Mouse (Mus musculus): ENCODE measurements around the gene Knop1.

The Knop1 gene

DNA sequence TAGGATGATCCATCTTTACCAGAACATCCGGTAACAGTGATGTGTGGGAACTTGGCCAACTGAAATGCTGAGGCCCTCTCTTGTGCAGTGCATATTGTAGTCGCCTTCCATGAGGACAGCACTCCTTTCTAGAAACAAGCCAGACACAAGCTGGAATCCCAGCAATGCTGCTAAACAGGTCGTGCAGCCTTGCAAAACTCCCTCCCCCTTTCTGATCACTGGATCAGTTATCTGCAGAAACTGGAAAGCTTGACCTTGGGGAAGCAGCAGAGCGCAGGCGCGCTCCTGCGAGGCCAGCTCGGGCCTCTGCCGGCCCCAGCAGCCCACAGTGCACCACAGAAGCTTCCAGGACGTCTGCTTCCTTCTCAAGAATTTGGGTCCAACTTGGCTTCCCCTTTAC, 7.3 kb downstream of the Knop1 start:
- no peak for DNase-seq (ENCODE audit: low read depth, low spot score)

DNA sequence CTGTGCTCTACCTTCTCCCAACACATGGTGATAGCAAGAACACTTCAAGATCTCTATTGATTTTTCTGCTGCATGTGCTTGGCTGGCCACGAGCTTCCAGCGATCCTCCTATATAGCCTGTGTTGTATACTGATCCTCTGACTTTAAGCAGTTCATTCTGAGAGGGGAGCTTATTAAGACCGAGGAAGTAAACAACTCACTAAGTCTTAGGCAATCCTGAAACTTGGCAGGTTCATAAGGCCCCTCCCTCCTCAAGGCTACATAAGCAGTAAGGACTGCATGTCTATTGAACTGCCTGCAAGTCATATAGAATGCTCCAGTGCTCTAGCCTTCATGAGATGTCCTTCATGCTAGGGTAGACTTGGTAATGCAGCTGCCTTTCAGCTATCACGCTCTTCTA, 9.7 kb downstream of the Knop1 start:
- DNase-seq (ENCODE audit: low read depth, low spot score): no peak

GRCm38 (mm10) chr7:118845141-118845540, 10.9 kb downstream of the Knop1 start:
- no peak for DNase-seq (ENCODE audit: low read depth, low spot score)

- no peak for DNase-seq (ENCODE audit: low read depth, low spot score)
Observed at GRCm38 (mm10) chr7:118842938-118843337, 13.1 kb downstream of the Knop1 start.

- no peak for DNase-seq (ENCODE audit: low read depth, low spot score)
Observed at GRCm38 (mm10) chr7:118841796-118842195, 14.3 kb downstream of the Knop1 start.

DNA sequence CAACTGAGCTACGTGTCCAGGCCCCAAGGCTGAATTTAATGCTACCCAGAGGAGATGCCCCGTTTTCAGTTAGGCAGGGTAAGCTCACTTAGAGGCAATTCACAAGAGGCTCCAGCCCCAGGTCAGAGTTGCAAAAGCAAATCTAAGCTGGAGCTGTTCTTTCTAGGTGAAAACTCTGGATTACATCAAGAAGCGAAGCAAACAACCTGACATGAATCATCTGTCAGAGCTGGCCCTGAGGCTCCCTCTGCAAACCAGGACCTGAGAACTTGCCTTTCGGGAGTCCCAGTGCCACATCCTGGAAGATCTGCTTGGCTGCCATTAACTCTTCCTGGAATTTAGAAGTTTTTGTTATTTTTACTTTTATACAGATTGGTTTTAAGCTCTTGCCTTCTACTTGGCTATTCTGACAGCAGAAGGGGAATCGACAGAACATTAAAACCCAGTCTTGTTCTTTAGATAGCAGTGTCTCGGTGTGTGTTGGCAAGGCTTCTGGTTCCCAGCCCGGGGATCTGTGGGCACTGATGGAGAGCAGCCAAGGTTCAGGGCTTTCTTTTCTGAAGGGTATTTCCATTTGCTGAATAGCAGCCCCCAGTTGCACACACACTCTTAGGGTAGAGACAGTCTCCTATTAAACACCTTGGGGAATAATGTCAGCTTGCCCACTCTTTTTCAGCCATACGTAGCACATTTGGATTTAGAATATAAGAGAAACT, 14.9 kb downstream of the Knop1 start:
- no peak for DNase-seq (ENCODE audit: low read depth, low spot score)

DNA sequence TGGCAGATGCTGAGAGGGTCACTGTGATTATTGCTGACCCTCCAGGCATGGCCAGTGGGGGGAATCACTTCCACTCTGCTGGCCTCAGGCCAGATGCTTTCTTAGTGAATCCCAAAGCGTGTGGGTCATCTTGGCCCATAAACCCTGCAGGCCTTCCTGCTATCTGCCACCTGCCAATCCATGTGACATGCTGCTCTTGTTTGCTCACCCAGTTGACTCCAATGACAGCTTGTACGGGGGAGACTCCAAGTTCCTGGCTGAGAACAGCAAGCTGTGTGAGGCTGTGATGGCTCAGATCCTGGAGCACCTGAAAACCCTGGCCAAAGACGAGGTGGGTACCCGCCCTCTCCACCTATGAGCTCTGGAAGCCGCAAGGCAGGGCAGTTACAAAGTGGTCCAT, 18.2 kb downstream of the Knop1 start:
- DNase-seq (ENCODE audit: low read depth, low spot score): no peak

GRCm38 (mm10) chr7:118827975-118828416, 28.1 kb downstream of the Knop1 start:
- DNase-seq (ENCODE audit: low read depth, low spot score): no peak

DNA sequence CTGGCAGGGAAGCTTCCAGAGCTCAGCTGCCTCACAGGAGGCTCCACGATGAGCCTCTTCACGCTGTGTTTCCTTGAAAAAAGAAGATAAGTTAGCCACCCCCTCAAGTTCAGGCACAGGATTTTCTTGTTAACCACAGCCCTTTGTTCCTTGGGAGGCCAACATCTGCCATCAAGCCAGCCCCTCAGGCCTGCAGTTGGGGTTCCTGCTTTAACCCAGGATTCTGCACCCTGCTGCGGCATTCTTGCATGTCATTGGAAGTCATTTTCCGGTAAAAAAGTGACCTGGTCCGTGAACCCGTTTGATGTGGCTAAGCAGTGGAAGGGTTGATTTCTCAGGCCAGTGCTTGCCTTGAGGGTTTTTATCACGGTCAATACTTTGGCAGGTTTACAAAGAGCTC, 31.6 kb downstream of the Knop1 start:
- no peak for DNase-seq (ENCODE audit: low read depth, low spot score)

DNA sequence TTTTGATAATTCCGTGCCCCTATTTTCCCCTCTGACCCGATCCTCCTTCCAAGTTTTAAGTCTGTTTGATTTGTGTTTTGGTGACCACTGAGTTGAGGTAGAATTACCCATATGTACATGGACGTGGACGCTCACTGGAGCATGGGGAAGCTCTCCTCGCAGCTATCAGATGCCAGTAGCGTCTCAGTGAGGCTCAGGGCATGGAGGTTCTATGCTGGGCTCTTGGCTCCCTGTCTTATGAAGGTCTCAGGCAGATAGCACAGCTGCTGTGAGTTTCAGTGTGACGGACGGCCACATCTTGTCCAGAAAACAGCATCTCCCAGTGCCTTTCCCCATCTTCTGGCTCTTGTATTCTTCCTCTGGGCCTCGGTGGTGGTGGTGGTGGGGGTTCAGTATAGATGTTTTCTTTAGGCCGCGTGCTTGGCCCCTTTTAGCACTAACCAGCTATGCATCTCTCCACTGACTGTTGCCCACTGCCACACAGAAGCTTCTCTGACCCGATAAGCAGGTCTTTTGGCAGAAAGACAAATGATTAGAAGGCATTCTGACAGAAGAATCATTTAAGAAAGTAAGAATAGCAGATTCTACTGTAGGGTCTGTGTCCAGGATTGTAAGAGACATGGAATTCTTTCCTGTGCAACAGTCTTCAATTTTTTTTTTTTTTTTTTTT, 34.0 kb downstream of the Knop1 start:
- no peak for DNase-seq (ENCODE audit: low read depth, low spot score)

GRCm38 (mm10) chr7:118821356-118821755, 34.7 kb downstream of the Knop1 start:
- DNase-seq (ENCODE audit: low read depth, low spot score): no peak

GRCm38 (mm10) chr7:118819666-118820065, 36.4 kb downstream of the Knop1 start:
- DNase-seq (ENCODE audit: low read depth, low spot score): no peak

DNA sequence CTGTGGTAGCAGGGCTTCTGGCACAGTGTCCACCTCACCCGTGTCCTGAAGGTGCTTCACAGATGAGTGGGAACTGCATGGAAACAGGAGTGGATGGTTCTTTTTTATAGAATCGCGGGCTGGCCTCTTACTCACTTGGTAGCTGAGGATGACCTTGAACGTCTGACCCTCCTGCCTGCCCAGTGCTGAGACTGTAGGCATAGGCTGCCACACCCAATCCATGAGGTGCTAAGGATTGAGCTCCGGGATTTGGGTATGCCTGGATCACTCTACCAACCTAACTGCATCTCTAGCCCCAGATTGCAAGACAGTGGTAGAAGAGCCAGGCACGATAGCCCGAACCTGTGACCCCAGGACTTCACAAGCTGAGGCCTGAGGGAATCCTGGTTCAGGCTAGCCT, 38.3 kb downstream of the Knop1 start:
- DNase-seq (ENCODE audit: low read depth, low spot score): no peak

- DNase-seq (ENCODE audit: low read depth, low spot score): no peak
Observed at GRCm38 (mm10) chr7:118816275-118816674, 39.8 kb downstream of the Knop1 start.

- no peak for DNase-seq (ENCODE audit: low read depth, low spot score)
Observed at GRCm38 (mm10) chr7:118813592-118813991, 42.5 kb downstream of the Knop1 start.

- DNase-seq (ENCODE audit: low read depth, low spot score): no peak
Observed at GRCm38 (mm10) chr7:118811407-118812106, 44.5 kb downstream of the Knop1 start.

DNA sequence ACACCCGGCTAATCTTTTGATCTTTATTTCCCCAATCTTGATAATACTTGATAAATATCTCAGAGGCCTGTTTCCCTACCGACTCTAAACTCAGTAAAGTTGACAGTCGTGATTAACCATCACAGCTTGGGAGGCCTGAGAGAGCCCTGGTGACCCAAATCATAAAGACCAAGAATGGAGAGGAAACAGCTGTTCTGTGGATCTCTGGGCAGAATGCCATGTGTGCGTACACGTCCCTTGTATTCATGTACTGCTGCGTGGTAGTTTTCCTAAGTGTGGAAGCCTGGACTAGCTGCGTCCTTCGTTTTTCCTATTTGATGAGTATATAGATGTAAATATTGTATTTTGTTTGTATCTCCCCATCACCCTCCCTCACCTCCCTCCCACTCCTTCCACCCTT, 48.2 kb downstream of the Knop1 start:
- DNase-seq (ENCODE audit: low read depth, low spot score): no peak

DNA sequence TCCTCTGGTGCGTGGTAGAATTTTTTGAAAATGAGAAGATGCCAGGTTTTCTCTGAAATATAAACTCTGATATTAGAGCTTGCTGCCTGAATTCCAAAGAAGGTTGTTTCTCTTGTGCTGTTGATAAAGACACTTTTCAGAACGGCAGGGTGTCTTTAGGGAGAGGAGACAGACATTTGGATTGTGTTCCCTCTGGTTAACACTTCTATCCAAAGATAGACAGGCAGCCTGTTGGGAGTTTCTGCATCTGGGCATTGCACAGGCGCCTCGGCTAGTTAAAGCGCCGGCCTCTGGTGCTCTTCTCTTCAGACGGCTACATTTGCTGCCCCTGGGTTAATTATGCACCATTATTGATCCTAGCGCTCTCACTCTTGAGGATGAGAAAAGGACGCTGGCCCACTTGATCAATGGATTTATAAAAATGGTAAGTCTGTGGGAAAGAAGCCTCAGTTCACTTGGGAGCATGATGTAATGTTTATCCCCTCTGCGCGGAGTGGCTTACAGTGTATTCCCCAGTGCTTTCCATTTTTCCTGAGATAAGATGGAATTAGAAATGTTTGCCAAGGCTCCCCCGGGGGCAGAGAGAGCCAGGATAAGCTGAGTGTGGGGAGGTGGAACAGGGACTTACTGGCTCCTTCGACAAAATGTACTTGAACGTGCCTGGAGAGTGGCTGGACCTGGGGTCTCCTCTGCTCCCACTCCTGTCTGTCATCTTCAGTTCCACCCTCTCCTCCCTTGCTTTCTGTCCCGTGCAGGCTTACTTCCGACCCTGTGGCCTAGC, 49.2 kb downstream of the Knop1 start:
- DNase-seq (ENCODE audit: low read depth, low spot score): no peak

DNA sequence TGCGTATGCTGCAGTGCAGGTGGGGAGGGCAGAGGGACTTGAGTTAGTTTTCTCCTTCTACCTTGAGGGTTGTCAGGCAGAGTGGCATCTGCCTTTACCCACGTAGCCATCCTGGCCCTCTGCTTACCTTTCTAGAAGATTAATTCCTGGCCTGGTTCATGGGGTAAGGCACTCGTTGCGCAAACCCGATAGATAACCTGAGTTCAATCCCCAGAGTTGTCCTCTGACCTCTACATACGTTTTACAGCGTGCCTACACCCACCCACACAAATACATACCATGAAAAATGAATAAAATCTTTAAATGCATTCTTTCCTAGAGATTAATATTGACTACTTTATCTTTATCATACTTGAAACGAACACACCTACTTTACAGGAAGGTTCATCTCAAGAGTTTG, 52.6 kb downstream of the Knop1 start:
- DNase-seq (ENCODE audit: low read depth, low spot score): no peak

DNA sequence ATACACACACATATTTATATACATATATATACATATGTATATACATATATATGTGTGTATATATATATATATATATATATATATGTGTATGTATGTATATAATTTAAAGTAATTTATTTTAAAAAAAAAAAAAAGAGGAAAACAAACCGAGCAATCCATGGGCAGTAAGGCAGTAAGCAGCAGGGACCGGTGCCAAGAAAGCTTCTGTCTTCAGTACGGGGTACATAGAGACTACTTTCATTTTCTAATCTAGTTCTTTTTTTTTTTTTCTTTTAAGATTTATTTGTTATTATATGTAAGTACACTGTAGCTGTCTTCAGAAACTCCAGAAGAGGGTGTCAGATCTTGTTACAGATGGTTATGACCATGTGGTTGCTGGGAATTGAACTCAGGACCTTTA, 54.3 kb downstream of the Knop1 start:
- no peak for DNase-seq (ENCODE audit: low read depth, low spot score)

GRCm38 (mm10) chr7:118800112-118800734, 55.8 kb downstream of the Knop1 start:
- no peak for DNase-seq (ENCODE audit: low read depth, low spot score)

Measured in CD4-positive helper T cell, adult 2 months (primary cell).